14 mouse cellular contexts compared by ENCODE assay signal in the genomic region with DNA sequence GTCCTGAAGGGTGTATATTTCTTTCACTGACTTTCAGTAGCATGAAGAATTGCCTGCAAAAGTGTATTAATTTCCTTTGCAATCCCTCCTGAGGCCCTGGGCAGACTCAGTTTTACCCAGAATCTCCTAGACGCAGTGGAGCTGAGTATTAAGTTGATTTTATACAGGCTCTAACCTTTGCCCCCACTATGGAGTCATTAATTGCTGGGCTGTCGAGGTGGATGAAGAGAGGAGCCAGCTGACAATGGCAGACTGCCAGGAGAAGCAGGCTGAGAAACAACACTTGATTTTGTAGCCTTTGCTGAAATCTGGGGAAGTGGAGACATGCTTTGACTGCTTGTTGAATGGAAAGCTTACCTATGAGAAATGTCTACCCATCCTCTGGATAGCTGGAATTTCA. TPM values are rescaled to one million over a fixed set of nuclear protein-coding genes. Genes with fewer than 3 reads are reported as not detected.
DNase-seq lines count a peak whose midpoint lies in the region; ATAC-seq and TF ChIP-seq lines count a peak whose summit lies in the region.
"Had no signal": no experiment of that assay in that cellular context is flagged by ENCODE, and none has a peak within 500 bp of the region (broad histone marks: within the 10 kb centered on the region; RNA-seq: fewer than 3 reads in every experiment).

No protein-coding gene starts in this region.

- TF ChIP-seq EP300 in lung, postnatal 0 days (IDR thresholded peaks at IDR 0.05), result no peak

- H3K27ac ChIP-seq in lung, embryonic 14.5 days (ENCODE audit: low read depth), result no peak overlapping the region; the same call in 1 of the 2 replicates
- no peak overlapping the region for H3K27ac ChIP-seq in kidney, adult 2 months (ENCODE audit: insufficient read depth, low read depth, low read length)
- H3K27ac ChIP-seq in lung, postnatal 0 days (ENCODE audit: low read length), result no peak overlapping the region
- H3K27ac ChIP-seq: forebrain, embryonic 13.5 days; limb, embryonic 15.5 days had no signal

- DNase-seq in cerebellum, postnatal 10 days, result peak; percentile 16 to 44
- no peak for DNase-seq in cerebellum, adult 9-11 months
- peak; percentile 78 for DNase-seq in lung, embryonic 14.5 days
- DNase-seq in lung, postnatal 25 days (ENCODE audit: low spot score), result no peak
- DNase-seq in kidney, adult 2 months, result peak; percentile 54
- DNase-seq in lung, postnatal 0 days (ENCODE audit: low spot score), result peak; percentile 23
- DNase-seq in spleen, postnatal 36 days (ENCODE audit: low spot score in 2 of 2), result no peak
- DNase-seq in urinary bladder, postnatal 10 days (ENCODE audit: low spot score), result no peak
- DNase-seq: cerebellum, postnatal 25 days had no signal

- no peaks in the 10 kb centered on the region for H3K9me3 ChIP-seq in lung, embryonic 14.5 days (ENCODE audit: low read depth, low read length)
- H3K9me3 ChIP-seq in lung, postnatal 0 days (ENCODE audit: low read length), result no peaks in the 10 kb centered on the region
- H3K9me3 ChIP-seq: forebrain, embryonic 13.5 days; limb, embryonic 15.5 days had no signal

- H3K4me3 ChIP-seq in lung, embryonic 14.5 days (ENCODE audit: low read depth, low read length), result no peak overlapping the region
- no peak overlapping the region for H3K4me3 ChIP-seq in kidney, adult 2 months (ENCODE audit: insufficient read depth, low read depth, low read length)
- no peak overlapping the region for H3K4me3 ChIP-seq in lung, postnatal 0 days (ENCODE audit: low read depth, low read length)
- H3K4me3 ChIP-seq: forebrain, embryonic 13.5 days; limb, embryonic 15.5 days had no signal

- no peak overlapping the region for H3K4me2 ChIP-seq in lung, embryonic 14.5 days
- H3K4me2 ChIP-seq in lung, postnatal 0 days (replicated peaks; ENCODE audit: low read depth, low read length), result no peak overlapping the region
- H3K4me2 ChIP-seq: forebrain, embryonic 13.5 days; heart, embryonic 11.5 days; limb, embryonic 15.5 days had no signal

- no peak for TF ChIP-seq CTCF in lung, embryonic 14.5 days (IDR thresholded peaks at IDR 0.05; ENCODE audit: low read depth)
- TF ChIP-seq CTCF in kidney, adult 2 months (conservative IDR thresholded peaks at IDR 0.05; ENCODE audit: insufficient read depth, insufficient read length, low read depth, low read length), result no peak
- TF ChIP-seq CTCF in lung, postnatal 0 days (IDR thresholded peaks at IDR 0.05), result no peak

- no peaks in the 10 kb centered on the region for H3K36me3 ChIP-seq in lung, embryonic 14.5 days (ENCODE audit: insufficient read depth)
- H3K36me3 ChIP-seq in kidney, adult 2 months (ENCODE audit: control insufficient read depth, insufficient read depth, low read length), result no peaks in the 10 kb centered on the region
- H3K36me3 ChIP-seq in lung, postnatal 0 days (ENCODE audit: insufficient read depth, low read length), result no peaks in the 10 kb centered on the region
- H3K36me3 ChIP-seq: limb, embryonic 15.5 days had no signal

- ATAC-seq in lung, embryonic 14.5 days (ENCODE audit: insufficient read depth), result peak; percentile 81
- ATAC-seq in lung, postnatal 0 days, result peak; percentile 41
- ATAC-seq: forebrain, embryonic 13.5 days; midbrain, embryonic 16.5 days; Patski had no signal

- 22% methylated on average over 2 of the region's 2 CpGs for WGBS in lung, embryonic 14.5 days
- WGBS in kidney, adult 2 months, result 5% methylated on average over 2 of the region's 2 CpGs
- WGBS in lung, postnatal 0 days, result 13% methylated on average over 2 of the region's 2 CpGs

- no peaks in the 10 kb centered on the region for H3K27me3 ChIP-seq in lung, embryonic 14.5 days (ENCODE audit: insufficient read depth, low read length)
- H3K27me3 ChIP-seq in kidney, adult 2 months (replicated peaks; ENCODE audit: control insufficient read depth, insufficient read depth, low read length), result no peaks in the 10 kb centered on the region
- no peaks in the 10 kb centered on the region for H3K27me3 ChIP-seq in lung, postnatal 0 days (replicated peaks; ENCODE audit: insufficient read depth, low read length)
- H3K27me3 ChIP-seq: forebrain, embryonic 13.5 days had no signal

- H3K9ac ChIP-seq in lung, embryonic 14.5 days, result no peak overlapping the region
- H3K9ac ChIP-seq in lung, postnatal 0 days (replicated peaks; ENCODE audit: low read depth), result no peak overlapping the region
- H3K9ac ChIP-seq: forebrain, embryonic 13.5 days; limb, embryonic 15.5 days had no signal

- no peak for TF ChIP-seq POLR2A in kidney, adult 2 months (IDR thresholded peaks at IDR 0.05; ENCODE audit: low read depth, low read length)

- 0 out of 2 replicates have a peak, but pooled peaks cover 3% of the 10 kb centered on the region for H3K4me1 ChIP-seq in lung, embryonic 14.5 days (ENCODE audit: insufficient read depth)
- H3K4me1 ChIP-seq in kidney, adult 2 months (ENCODE audit: control insufficient read depth, insufficient read depth, low read length), result no peaks in the 10 kb centered on the region
- H3K4me1 ChIP-seq in lung, postnatal 0 days (ENCODE audit: insufficient read depth, low read depth, low read length), result no peaks in the 10 kb centered on the region
- H3K4me1 ChIP-seq: forebrain, embryonic 13.5 days; limb, embryonic 15.5 days had no signal

RNA-seq across cellular contexts. Expression of gene Arxes1, which starts 18.8 kb away (rescaled TPM):
- polyA plus RNA-seq in lung, embryonic 14.5 days (2014; fragmentation: Nextera tagmentation; extraction: Ambion mirVana), result 31.1 and 32.9 TPM in 2 replicates
- polyA plus RNA-seq in kidney, adult 2 months (2012; rRNA removed), result 0.53 and 1.3 TPM in 2 replicates
- 5.6 and 6.8 TPM in 2 replicates for polyA plus RNA-seq in lung, postnatal 0 days (2015; fragmentation: Nextera tagmentation; extraction: Ambion mirVana)

RNA-seq across cellular contexts. Expression of gene Arxes2, which starts 20.8 kb away (rescaled TPM):
- 66.9 and 68.9 TPM in 2 replicates for polyA plus RNA-seq in lung, embryonic 14.5 days (2014; fragmentation: Nextera tagmentation; extraction: Ambion mirVana)
- 5.1 and 6.3 TPM in 2 replicates for polyA plus RNA-seq in kidney, adult 2 months (2012; rRNA removed)
- polyA plus RNA-seq in lung, postnatal 0 days (2015; fragmentation: Nextera tagmentation; extraction: Ambion mirVana), result 79.0 and 99.6 TPM in 2 replicates

RNA-seq across cellular contexts. Expression of gene Bex2, which starts 53.6 kb away (rescaled TPM):
- polyA plus RNA-seq in lung, embryonic 14.5 days (2014; fragmentation: Nextera tagmentation; extraction: Ambion mirVana), result 55.6 and 64.8 TPM in 2 replicates
- polyA plus RNA-seq in kidney, adult 2 months (2012; rRNA removed), result 0.62 and 1.5 TPM in 2 replicates
- 250 and 327 TPM in 2 replicates for polyA plus RNA-seq in lung, postnatal 0 days (2015; fragmentation: Nextera tagmentation; extraction: Ambion mirVana)

Comparison
In these comparisons a context has a peak if more than half of its experiments do, and no peak if none do; other contexts are left out.
1. DNase-seq: peak in cerebellum, postnatal 10 days (2 of 2), lung, embryonic 14.5 days (single experiment), kidney, adult 2 months (single experiment) and lung, postnatal 0 days (single experiment); none in cerebellum, adult 9-11 months (single experiment), lung, postnatal 25 days (single experiment), spleen, postnatal 36 days (0 of 2) and urinary bladder, postnatal 10 days (single experiment).
2. RNA of gene Bex2, which starts 53.6 kb away (polyA plus RNA-seq): 250 to 327 TPM in lung, postnatal 0 days and 55.6 to 64.8 TPM in lung, embryonic 14.5 days; 0.62 to 1.5 TPM in kidney, adult 2 months; every median in the first group is over 10 times any median in the second.